Mouse (Mus musculus): Measurements from ENCODE around the gene Slx1b.
"Not testable (repeated sequence)": the region's sequence is repeated elsewhere in the genome, so short reads cannot be mapped to it uniquely, and the experiment has no call there.

The Slx1b gene

GRCm38 (mm10) chr7:126676631-126677220 lies 18.9 kb downstream of the Slx1b start:
- DNase-seq (ENCODE audit: low read depth): no peak

- DNase-seq (ENCODE audit: low read depth): no peak
Measured at GRCm38 (mm10) chr7:126676207-126676606, 19.4 kb downstream of the Slx1b start, which contains the start of gene Sult1a1. TSS of gene Sult1a1 (minus strand) at chr7:126676432.

GRCm38 (mm10) chr7:126675104-126675503 lies 20.5 kb downstream of the Slx1b start:
- DNase-seq (ENCODE audit: low read depth): no peak

GRCm38 (mm10) chr7:126672111-126672510 lies 23.5 kb downstream of the Slx1b start:
- no peak for DNase-seq (ENCODE audit: low read depth)

- no peak for DNase-seq (ENCODE audit: low read depth)
Measured at GRCm38 (mm10) chr7:126670152-126670551, 25.4 kb downstream of the Slx1b start.

- DNase-seq (ENCODE audit: low read depth): no peak
Measured at GRCm38 (mm10) chr7:126668452-126668851, 27.1 kb downstream of the Slx1b start.

- no peak for DNase-seq (ENCODE audit: low read depth)
Measured at GRCm38 (mm10) chr7:126667495-126668090, 28.0 kb downstream of the Slx1b start.

- DNase-seq (ENCODE audit: low read depth): no peak
Measured at GRCm38 (mm10) chr7:126665269-126665668, 30.3 kb downstream of the Slx1b start.

GRCm38 (mm10) chr7:126663646-126664045 lies 31.9 kb downstream of the Slx1b start:
- peak; percentile 13 for DNase-seq (ENCODE audit: low read depth)

GRCm38 (mm10) chr7:126659771-126660170 lies 35.8 kb downstream of the Slx1b start:
- DNase-seq (ENCODE audit: low read depth): no peak

- DNase-seq (ENCODE audit: low read depth): no peak
Measured at GRCm38 (mm10) chr7:126657522-126657921, 38.1 kb downstream of the Slx1b start.

GRCm38 (mm10) chr7:126655695-126656094 lies 39.9 kb downstream of the Slx1b start:
- no peak for DNase-seq (ENCODE audit: low read depth)

GRCm38 (mm10) chr7:126653991-126654390 lies 41.6 kb downstream of the Slx1b start:
- no peak for DNase-seq (ENCODE audit: low read depth)

GRCm38 (mm10) chr7:126650852-126651251 lies 44.7 kb downstream of the Slx1b start:
- DNase-seq (ENCODE audit: low read depth): no peak

GRCm38 (mm10) chr7:126649231-126650051 lies 46.1 kb downstream of the Slx1b start, which contains the start of gene Sgf29:
TSS of gene Sgf29 (plus strand) at chr7:126649309.
- peak; percentile 84 for DNase-seq (ENCODE audit: low read depth)

- DNase-seq (ENCODE audit: low read depth): no peak
Measured at GRCm38 (mm10) chr7:126648486-126648885, 47.1 kb downstream of the Slx1b start.

GRCm38 (mm10) chr7:126645708-126646107 lies 49.9 kb downstream of the Slx1b start:
- DNase-seq (ENCODE audit: low read depth): no peak

- no peak for DNase-seq (ENCODE audit: low read depth)
Measured at GRCm38 (mm10) chr7:126644914-126645313, 50.7 kb downstream of the Slx1b start.

GRCm38 (mm10) chr7:126644345-126644744 lies 51.2 kb downstream of the Slx1b start:
- DNase-seq (ENCODE audit: low read depth): no peak

GRCm38 (mm10) chr7:126643244-126643617 lies 52.4 kb downstream of the Slx1b start:
- DNase-seq (ENCODE audit: low read depth): not testable (repeated sequence)

GRCm38 (mm10) chr7:126642545-126643243 lies 52.9 kb downstream of the Slx1b start:
- no peak for DNase-seq (ENCODE audit: low read depth)
